Mouse (Mus musculus): ENCODE measurements at regions not wholly inside any gene's neighbourhood (a gene's known extent, or its start where the extent isn't known, plus 50 kb on each side); places are given as distances from the start of the nearest gene placed in this dataset.

- H3K36me3 ChIP-seq = no peaks in the 10 kb centered on the region
- H3K9me3 ChIP-seq = no peaks in the 10 kb centered on the region
- H3K4me1 ChIP-seq (replicated peaks) = no peaks in the 10 kb centered on the region
- no peak overlapping the region for H3K9ac ChIP-seq (replicated peaks)
- no peak overlapping the region for H3K4me3 ChIP-seq (replicated peaks)
- WGBS = 75% methylated on average over 1 of the region's 1 CpGs
- H3K4me2 ChIP-seq (replicated peaks) = no peak overlapping the region
- peak; percentile 98 for ATAC-seq
- no peak overlapping the region for H3K27ac ChIP-seq
- no peaks in the 10 kb centered on the region for H3K27me3 ChIP-seq
Observed at GRCm38 (mm10) chr13:85773848-85774247, 272.9 kb downstream of the Cox7c start.

GRCm38 (mm10) chr13:85771027-85771681, 275.6 kb downstream of the Cox7c start:
- H3K27me3 ChIP-seq = no peaks in the 10 kb centered on the region
- H3K4me3 ChIP-seq (replicated peaks) = no peak overlapping the region
- no peak overlapping the region for H3K27ac ChIP-seq
- no peaks in the 10 kb centered on the region for H3K36me3 ChIP-seq
- no peaks in the 10 kb centered on the region for H3K9me3 ChIP-seq
- 64% methylated on average over 3 of the region's 3 CpGs for WGBS
- ATAC-seq = peak; percentile 40
- H3K4me2 ChIP-seq (replicated peaks) = no peak overlapping the region
- no peaks in the 10 kb centered on the region for H3K4me1 ChIP-seq (replicated peaks)
- H3K9ac ChIP-seq (replicated peaks) = no peak overlapping the region

- H3K36me3 ChIP-seq = no peaks in the 10 kb centered on the region
- H3K27ac ChIP-seq = no peak overlapping the region
- no peaks in the 10 kb centered on the region for H3K27me3 ChIP-seq
- ATAC-seq = no peak
- no peak overlapping the region for H3K4me3 ChIP-seq (replicated peaks)
- H3K4me1 ChIP-seq (replicated peaks) = no peaks in the 10 kb centered on the region
- no peak overlapping the region for H3K4me2 ChIP-seq (replicated peaks)
- no peak overlapping the region for H3K9ac ChIP-seq (replicated peaks)
- no peaks in the 10 kb centered on the region for H3K9me3 ChIP-seq
Observed at GRCm38 (mm10) chr13:85770538-85770937, 276.2 kb downstream of the Cox7c start.

- no peaks in the 10 kb centered on the region for H3K4me1 ChIP-seq (replicated peaks)
- H3K9me3 ChIP-seq = no peaks in the 10 kb centered on the region
- WGBS = 68% methylated on average over 1 of the region's 1 CpGs
- no peak overlapping the region for H3K27ac ChIP-seq
- no peak for ATAC-seq
- no peak overlapping the region for H3K4me2 ChIP-seq (replicated peaks)
- no peak overlapping the region for H3K4me3 ChIP-seq (replicated peaks)
- H3K27me3 ChIP-seq = no peaks in the 10 kb centered on the region
- no peaks in the 10 kb centered on the region for H3K36me3 ChIP-seq
- no peak overlapping the region for H3K9ac ChIP-seq (replicated peaks)
Observed at GRCm38 (mm10) chr13:85768520-85768919, 278.2 kb downstream of the Cox7c start.

- ATAC-seq = no peak
- Histone ChIP-seq H3K9ac (replicated peaks) (no peak overlapping the region), H3K4me3 (replicated peaks) (no peak overlapping the region), H3K36me3 (no peaks in the 10 kb centered on the region), H3K27me3 (no peaks in the 10 kb centered on the region), H3K27ac (no peak overlapping the region), H3K9me3 (no peaks in the 10 kb centered on the region), H3K4me2 (replicated peaks) (no peak overlapping the region), H3K4me1 (replicated peaks) (no peaks in the 10 kb centered on the region)
- WGBS = 92% methylated on average over 3 of the region's 3 CpGs
Observed at GRCm38 (mm10) chr13:85724616-85725015, 322.1 kb downstream of the Cox7c start.

GRCm38 (mm10) chr13:85724105-85724504, 322.6 kb downstream of the Cox7c start:
- H3K9me3 ChIP-seq = no peaks in the 10 kb centered on the region
- H3K4me3 ChIP-seq (replicated peaks) = no peak overlapping the region
- H3K36me3 ChIP-seq = no peaks in the 10 kb centered on the region
- no peak overlapping the region for H3K4me2 ChIP-seq (replicated peaks)
- H3K27me3 ChIP-seq = no peaks in the 10 kb centered on the region
- H3K9ac ChIP-seq (replicated peaks) = no peak overlapping the region
- no peaks in the 10 kb centered on the region for H3K4me1 ChIP-seq (replicated peaks)
- 92% methylated on average over 5 of the region's 5 CpGs for WGBS
- no peak for ATAC-seq
- no peak overlapping the region for H3K27ac ChIP-seq

- Histone ChIP-seq H3K36me3 (no peaks in the 10 kb centered on the region), H3K4me2 (replicated peaks) (no peak overlapping the region), H3K4me3 (replicated peaks) (no peak overlapping the region), H3K4me1 (replicated peaks) (no peaks in the 10 kb centered on the region), H3K27me3 (no peaks in the 10 kb centered on the region), H3K9ac (replicated peaks) (no peak overlapping the region), H3K9me3 (no peaks in the 10 kb centered on the region), H3K27ac (no peak overlapping the region)
- no peak for ATAC-seq
- 90% methylated on average over 3 of the region's 3 CpGs for WGBS
Observed at GRCm38 (mm10) chr13:85720314-85720713, 326.4 kb downstream of the Cox7c start.

GRCm38 (mm10) chr13:85715883-85716498, 330.7 kb downstream of the Cox7c start:
- 96% methylated on average over 2 of the region's 2 CpGs for WGBS
- no peaks in the 10 kb centered on the region for H3K36me3 ChIP-seq
- H3K9me3 ChIP-seq = no peaks in the 10 kb centered on the region
- no peaks in the 10 kb centered on the region for H3K27me3 ChIP-seq
- no peak overlapping the region for H3K4me2 ChIP-seq (replicated peaks)
- ATAC-seq = no peak
- H3K27ac ChIP-seq = no peak overlapping the region
- H3K9ac ChIP-seq (replicated peaks) = no peak overlapping the region
- no peak overlapping the region for H3K4me3 ChIP-seq (replicated peaks)
- no peaks in the 10 kb centered on the region for H3K4me1 ChIP-seq (replicated peaks)

GRCm38 (mm10) chr13:85692374-85692773, 354.3 kb downstream of the Cox7c start:
- Histone ChIP-seq H3K36me3 (no peaks in the 10 kb centered on the region), H3K4me3 (replicated peaks) (no peak overlapping the region), H3K27me3 (no peaks in the 10 kb centered on the region), H3K4me1 (replicated peaks) (no peaks in the 10 kb centered on the region), H3K4me2 (replicated peaks) (no peak overlapping the region), H3K27ac (no peak overlapping the region), H3K9me3 (no peaks in the 10 kb centered on the region), H3K9ac (replicated peaks) (no peak overlapping the region)
- ATAC-seq = no peak
- 64% methylated on average over 1 of the region's 1 CpGs for WGBS

Measured in midbrain, embryonic 13.5 days (tissue).